Mouse (Mus musculus) ovary, postnatal 14 days (tissue): ENCODE measurements at regions not wholly inside any gene's neighbourhood (a gene's known extent, or its start where the extent isn't known, plus 50 kb on each side); places are given as distances from the start of the nearest gene placed in this dataset.

Source experiments
- DNase-seq: peaks from one replicate; pipeline ENCODE4 v3.0.0; 2022; ENCODE audit warnings: low spot score

- no peak for DNase-seq
These were observed 83.7 kb upstream of the Ppp2r5a start for GRCm38 (mm10) chr1:191486766-191487165.

GRCm38 (mm10) chr1:191484726-191485425, 81.8 kb upstream of the Ppp2r5a start:
- no peak for DNase-seq

- no peak for DNase-seq
These were observed 76.9 kb upstream of the Ppp2r5a start for GRCm38 (mm10) chr1:191479906-191480379.

GRCm38 (mm10) chr1:191472551-191472950, 69.5 kb upstream of the Ppp2r5a start:
- DNase-seq, result no peak

GRCm38 (mm10) chr1:191471489-191471888, 68.4 kb upstream of the Ppp2r5a start:
- no peak for DNase-seq

- no peak for DNase-seq
These were observed 67.3 kb upstream of the Ppp2r5a start for GRCm38 (mm10) chr1:191470190-191470985.

- DNase-seq, result no peak
These were observed 65.9 kb upstream of the Ppp2r5a start for GRCm38 (mm10) chr1:191468837-191469529.

GRCm38 (mm10) chr1:191466261-191466660, 63.2 kb upstream of the Ppp2r5a start:
- DNase-seq, result no peak

GRCm38 (mm10) chr1:191465723-191466122, 62.7 kb upstream of the Ppp2r5a start:
- no peak for DNase-seq

- DNase-seq, result no peak
These were observed 62.1 kb upstream of the Ppp2r5a start for GRCm38 (mm10) chr1:191465170-191465569.

GRCm38 (mm10) chr1:191461811-191462491, 58.9 kb upstream of the Ppp2r5a start:
- peak; percentile 36 for DNase-seq

GRCm38 (mm10) chr1:191459066-191459465, 56.0 kb upstream of the Ppp2r5a start:
- no peak for DNase-seq

GRCm38 (mm10) chr1:191458292-191458691, 55.2 kb upstream of the Ppp2r5a start:
- no peak for DNase-seq

GRCm38 (mm10) chr1:191457103-191457502, 54.0 kb upstream of the Ppp2r5a start:
- DNase-seq, result no peak

- no peak for DNase-seq
These were observed 51.5 kb upstream of the Ppp2r5a start for GRCm38 (mm10) chr1:191454604-191455003.

GRCm38 (mm10) chr1:191453589-191453988, 50.5 kb upstream of the Ppp2r5a start:
- no peak for DNase-seq
